Mouse (Mus musculus): Measurements from ENCODE around the gene Bms1.

Gene Bms1

DNA sequence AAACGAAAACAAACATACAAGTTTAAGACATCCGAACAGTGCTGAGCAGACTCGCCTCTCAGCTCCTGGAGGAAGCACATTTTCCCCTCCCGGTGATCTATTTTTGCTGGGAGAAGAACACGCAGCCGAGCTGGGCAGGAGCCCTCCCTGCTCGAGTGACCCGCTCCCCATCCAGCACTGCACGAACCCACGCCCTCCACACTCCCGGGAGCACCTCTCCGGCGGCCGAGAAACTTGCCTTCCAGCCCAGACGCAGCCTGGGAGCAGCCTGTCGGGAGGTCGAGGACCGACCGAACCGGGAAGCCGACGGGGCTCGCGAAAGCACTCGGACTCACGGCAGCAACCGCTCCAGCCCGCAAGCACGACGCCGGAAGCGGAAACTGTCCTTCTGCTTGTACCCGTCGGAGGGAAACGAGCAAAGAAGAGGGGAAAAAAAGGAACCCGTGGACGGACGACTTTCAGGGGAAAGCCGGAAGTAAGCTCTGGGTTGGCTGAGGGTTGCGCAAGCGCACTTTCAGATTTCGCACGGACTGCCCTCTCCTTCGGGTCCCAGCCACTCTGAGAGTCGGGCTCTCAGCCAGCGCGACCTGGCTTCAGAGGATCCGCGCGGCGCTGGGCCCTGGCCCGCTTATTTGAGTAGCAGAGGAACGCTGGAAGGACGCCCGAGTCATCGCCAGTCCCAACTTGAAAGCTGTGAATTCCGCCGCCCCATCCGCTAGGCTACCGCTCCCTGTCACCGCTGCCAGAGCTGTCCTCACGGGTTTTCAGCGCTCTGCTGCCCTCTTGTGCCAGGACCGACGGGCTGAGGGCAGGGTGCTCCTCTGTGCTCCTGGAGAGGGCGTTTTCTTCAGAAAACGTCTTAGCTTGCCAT, at the start of gene Bms1:
Gene Bms1 (minus strand): TSS at position 425 of the 871 bp plus-strand sequence.
- peak; percentile 92 to 94 for DNase-seq (ENCODE audit: low spot score in 2 of 2)

DNA sequence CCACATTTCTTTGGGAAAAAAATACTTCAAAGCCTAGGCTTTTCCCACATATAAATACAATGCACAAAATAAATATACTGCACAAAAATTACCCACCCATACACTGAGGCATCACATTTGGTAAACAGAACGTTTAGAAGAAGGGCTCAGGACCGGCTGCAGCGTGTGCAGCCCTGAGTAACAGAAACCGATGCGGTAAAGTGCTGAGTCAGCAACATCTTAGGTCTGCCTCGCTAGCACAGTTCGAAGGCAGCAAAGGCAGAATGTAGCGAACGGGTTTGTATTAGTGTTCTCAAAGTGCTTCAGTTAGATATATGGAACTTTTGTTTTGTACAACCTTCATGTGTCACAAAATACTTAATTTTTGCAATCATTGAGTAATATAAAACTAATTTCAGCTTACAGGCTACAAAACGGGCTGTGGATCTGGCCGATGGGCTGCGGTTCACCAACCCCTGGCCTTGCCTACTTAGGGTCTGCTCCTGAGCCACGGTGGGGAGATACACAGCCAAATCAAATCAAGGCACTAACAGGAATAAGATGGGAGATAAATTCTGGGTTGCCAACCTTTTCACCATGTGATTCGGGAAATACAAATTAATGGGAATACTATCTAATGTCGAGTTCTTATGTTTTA, 42.9 kb upstream of the Bms1 start:
- DNase-seq (ENCODE audit: low spot score in 2 of 2), result no peak

DNA sequence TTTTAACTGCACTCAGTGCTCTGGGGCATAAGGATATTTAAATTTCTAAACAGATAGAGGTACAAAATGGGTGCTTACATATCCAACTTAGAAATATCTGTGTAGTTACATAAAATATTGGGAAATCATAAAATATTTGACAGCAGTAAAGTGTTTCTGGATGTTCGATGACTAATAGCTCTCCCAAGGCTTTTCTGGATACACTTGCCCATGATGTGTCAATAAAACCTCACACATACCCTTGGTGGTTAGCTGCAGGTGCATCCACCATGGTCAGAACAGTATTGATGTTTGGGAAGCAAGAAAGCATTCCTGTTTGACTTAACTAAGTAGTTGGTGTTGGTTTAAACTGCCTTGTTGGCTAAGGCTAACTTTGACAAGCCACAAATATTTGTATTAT, 38.5 kb upstream of the Bms1 start:
- no peak for DNase-seq (ENCODE audit: low spot score in 2 of 2)

DNA sequence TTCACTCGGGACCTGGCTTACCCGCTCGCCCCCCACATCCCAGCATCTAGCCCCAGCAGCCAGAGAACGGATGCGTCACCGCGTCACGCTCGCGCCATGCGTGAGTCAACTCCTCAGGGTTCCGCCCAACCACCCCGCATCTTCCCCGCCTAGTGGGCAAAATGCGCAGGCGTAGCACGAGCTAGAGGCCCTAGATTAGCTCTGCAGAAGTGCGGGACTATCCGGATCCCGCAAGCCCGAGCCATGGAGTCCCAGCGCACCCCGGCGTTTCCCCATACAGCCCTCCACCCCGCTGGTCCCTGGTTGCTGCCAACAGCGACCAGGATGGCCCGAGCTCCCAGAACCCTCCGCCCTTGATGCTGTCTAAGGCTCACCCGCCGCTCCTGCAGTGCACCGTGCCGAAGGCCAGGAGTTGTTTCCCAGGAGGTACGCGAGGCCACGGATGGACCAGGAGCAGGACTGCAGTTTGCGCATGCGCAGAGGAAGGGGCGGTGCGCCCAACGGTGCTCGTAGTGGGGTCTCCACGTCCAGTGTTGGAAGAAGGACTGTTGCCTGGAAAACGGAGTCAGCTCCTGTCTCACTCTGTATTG, 35.9 kb upstream of the Bms1 start, which contains the start of gene Zfp248:
Gene Zfp248 (minus strand): TSS at position 487 of the 590 bp plus-strand sequence.
- peak; percentile 49 to 78 for DNase-seq (ENCODE audit: low spot score in 2 of 2)

DNA sequence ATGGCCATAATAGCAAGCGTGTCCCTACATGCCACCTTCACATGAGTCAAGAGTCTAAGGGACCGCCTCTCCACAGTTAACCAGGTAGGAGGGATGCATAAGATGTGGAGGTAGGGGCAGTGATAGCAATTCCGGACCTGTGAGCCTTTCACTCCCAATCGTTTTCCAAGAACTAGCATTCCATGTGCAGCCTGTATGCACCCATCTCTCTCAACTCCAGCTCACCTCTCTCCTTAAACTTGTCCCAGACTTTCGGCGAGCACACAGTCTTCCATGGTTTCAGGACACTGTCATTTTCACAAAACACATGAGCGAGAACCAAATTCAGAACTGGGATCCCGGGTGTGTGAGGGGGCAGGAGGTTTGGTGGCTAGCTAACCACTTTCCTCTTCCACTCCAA, 35.2 kb upstream of the Bms1 start:
- DNase-seq (ENCODE audit: low spot score in 2 of 2), result no peak

DNA sequence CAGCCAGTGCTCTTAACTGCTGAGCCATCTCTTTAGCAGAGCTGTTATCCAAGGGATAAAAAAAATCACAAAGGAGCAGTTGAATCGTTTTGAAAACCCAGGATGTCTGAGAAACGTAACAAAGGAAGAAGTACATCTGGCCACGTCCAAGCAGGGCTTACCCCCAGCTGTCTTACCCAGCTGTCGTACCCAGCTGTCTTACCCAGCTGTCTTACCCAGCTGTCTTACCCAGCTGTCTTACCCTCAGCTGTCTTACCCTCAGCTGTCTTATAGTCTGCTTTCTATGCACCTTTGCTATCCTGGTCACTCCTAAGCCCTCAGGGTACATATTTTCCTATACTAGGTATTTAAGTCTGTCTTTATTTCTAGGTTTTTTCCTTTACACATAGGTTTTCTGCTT, 12.2 kb upstream of the Bms1 start:
- DNase-seq (ENCODE audit: low spot score in 2 of 2), result no peak

DNA sequence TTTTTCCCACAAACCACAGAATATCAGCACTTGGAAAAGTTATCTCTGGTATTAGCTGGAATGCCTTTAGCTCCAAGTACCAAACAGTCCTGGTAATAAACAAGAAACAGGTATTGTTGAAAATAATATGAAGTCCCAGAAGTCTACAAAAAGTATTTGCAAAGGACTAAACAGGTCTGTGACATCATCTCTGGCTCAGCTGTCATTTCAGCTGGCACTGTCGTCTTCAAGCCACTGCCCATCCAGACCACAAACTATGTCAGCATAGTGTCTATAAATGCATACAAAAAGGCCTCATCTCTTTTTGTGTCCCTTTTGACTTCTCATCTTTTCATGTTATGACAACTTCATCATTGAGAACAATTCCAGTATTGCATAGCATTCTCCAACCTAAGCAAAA, 7.4 kb upstream of the Bms1 start:
- DNase-seq (ENCODE audit: low spot score in 2 of 2), result no peak

DNA sequence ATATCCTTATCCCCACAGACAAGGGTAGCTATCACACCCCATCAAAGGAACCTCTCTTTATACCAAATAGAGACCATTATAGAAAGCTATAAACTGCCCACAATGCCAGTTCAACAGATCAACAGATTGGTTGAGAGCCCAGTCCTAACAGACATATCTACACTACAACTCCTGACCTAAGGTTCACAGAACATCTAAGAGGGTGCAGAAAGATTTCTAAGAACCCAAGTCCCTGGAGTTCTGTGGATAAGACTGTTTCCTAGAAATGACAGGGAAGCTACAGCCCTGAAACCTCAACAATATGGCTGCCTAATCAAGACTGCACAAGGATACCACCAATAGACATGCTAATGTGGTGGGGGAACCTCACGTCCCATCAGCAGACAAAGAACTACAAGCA, 8.8 kb downstream of the Bms1 start:
- no peak for DNase-seq (ENCODE audit: low spot score in 2 of 2)

DNA sequence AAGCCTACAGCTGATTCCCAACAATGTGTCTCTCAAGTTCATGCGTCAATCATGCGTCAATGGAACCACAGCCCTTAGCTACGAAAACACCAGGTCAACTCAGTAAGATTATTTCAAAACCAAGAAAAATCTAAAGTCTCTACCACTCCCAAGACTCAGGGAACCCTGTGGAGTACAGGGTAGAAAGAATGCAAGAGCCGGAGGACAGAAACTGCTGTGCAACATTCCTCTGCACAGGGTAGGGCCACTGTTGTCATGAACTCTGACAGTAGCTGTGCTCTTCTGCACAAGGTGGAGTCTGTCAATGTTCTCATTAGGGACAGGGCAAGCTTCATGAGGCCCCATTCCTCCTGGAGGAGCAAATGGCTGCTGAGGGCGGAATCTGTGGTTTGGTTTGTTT, 10.8 kb downstream of the Bms1 start:
- DNase-seq (ENCODE audit: low spot score in 2 of 2), result no peak

DNA sequence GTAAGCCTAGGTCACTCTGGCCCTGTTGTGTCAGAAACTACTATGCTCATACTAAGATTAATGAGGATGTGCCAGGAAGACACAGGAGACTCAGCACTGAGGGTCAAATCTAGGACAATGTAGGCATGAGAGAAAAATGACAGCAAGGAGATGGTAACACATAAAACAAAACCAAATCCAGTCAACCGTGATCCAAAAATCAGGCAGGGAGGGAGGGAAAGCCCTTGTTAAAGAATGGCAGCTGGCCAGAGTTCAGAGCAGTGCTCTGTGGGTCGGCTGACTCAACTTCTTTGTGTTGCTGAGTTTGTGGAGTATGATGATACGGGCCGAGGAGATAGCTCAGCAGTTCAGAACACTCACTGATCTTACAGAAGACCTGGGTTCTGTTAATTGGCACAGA, 12.9 kb downstream of the Bms1 start:
- no peak for DNase-seq (ENCODE audit: low spot score in 2 of 2)

DNA sequence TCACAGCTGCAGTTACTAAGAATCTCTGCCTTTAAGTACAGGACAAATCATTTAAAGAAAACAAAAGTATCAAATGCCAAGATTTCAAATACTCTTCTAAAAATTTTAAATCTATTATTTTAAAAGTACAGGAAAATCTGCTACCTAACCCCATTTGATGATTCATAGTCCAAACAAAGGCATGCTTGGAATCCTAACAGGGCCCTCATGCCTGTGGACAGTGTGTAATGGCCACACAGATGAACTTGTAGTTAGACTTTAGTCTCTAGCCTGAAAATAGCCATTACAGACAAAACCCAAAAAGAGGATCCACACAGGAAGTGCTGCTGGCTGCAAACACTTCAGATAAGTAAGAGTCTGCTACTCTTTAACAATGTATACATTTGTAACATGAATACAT, 28.5 kb downstream of the Bms1 start:
- no peak for DNase-seq (ENCODE audit: low spot score in 2 of 2)

DNA sequence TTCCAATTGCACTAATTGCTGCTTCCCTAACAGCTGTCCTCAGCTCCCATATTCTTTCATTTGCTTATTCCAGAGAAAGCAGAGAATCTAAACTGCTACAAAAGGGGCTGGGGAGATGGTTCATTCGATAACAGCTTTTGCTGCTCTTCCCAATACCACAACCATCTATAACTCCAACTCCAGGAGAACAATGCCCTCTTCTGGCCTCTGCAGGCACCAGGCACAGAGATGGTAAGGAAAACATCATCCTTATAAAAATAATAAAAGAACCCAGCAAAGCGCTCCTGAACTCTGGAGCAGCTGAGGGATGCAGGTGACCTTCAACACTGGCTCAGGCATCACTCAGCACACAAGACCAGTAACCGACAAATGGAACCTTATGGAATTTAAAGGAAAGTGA, 33.3 kb downstream of the Bms1 start:
- DNase-seq (ENCODE audit: low spot score in 2 of 2), result no peak

DNA sequence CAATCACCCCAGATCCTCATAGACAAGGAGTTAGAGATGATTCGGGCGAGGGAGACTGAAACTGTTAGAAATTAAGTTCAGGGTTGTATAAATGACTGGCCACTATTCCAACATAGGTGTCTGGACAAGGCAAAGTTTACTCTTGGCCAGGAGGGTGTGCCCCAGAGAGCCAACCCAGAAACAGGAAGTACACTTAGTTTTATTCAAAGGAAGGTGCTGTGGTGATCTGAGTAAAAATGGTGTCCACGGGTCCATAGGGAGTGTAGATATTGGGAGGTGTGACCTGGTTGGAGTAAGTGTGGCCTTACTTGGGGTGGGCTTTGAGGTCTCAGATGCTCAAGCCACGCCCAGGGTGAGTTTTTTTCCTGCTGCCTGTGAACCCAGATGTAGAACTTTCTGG, 38.0 kb downstream of the Bms1 start:
- no peak for DNase-seq (ENCODE audit: low spot score in 2 of 2)

DNA sequence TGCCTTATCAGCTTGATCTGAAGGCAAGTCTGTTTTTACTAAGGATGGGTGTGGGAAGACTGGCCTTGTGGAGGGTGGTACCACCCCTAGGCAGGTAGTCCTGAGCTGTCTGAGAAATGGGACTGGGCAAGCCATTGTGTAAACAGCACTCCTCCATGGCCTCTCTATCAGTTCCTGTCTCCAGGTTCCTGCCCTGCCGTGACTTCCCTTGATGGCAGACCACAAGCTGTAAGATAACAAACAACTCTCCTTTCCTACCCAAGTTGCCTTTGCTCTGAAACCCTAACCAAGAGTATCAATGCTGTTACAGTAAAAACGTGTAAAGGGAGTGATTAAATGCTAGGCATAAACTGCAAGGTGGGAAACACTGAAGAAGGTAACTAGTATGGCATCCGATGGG, 38.6 kb downstream of the Bms1 start:
- no peak for DNase-seq (ENCODE audit: low spot score in 2 of 2)

DNA sequence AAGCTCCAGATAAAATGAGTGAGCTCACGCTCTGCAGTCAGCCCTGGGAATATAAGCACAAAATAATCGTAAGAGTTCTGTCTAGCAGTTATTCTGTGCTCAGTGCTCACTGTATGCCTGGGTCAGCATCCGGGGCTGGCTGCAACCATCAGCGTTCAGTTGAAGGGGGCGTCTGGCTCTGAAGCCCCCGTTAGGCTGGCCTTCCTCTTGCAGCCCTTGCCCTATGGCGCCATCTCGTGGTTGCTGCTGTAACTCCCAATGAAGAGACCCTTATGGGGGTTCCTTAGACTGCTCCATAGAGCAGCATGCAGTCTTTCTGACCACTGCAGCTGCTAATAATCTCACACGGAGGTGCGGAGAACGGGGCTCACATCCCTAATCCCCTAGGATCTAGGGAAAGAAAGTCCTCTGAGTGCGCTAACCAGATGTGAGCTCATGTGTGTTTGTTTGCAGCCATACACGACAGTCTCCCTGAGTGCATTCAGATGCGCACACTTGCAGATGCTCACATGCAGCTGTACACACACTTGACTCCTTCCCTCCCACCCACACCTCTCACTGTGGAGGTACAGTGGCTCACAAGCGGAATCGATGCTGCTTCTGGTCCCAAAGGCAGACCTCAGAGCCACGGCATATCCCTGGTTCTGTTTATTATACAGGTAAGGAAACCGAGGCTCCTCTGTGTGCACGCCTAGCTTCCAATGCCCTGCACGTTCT, 39.7 kb downstream of the Bms1 start:
- peak; percentile 32 to 75 for DNase-seq (ENCODE audit: low spot score in 2 of 2)

DNA sequence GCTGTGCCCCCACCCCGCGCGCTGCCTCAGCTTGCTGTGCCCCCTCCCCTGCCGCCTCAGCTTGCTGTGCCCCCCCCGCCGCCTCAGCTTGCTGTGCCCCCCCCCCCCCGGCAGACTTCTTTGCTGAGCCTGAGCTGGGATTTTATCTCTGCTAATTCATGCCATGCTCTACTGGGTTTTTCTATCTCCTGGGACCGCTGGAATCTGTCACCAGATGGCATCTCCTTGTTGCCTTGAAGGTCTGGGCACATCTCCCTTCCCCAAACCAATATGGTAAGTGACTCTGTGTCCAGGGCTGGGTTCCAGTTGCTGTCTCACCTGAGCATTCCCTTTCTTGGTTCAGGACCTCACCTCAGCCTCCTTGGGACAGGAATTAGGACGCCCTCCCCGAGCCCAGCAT, 41.7 kb downstream of the Bms1 start:
- DNase-seq (ENCODE audit: low spot score in 2 of 2), result no peak

DNA sequence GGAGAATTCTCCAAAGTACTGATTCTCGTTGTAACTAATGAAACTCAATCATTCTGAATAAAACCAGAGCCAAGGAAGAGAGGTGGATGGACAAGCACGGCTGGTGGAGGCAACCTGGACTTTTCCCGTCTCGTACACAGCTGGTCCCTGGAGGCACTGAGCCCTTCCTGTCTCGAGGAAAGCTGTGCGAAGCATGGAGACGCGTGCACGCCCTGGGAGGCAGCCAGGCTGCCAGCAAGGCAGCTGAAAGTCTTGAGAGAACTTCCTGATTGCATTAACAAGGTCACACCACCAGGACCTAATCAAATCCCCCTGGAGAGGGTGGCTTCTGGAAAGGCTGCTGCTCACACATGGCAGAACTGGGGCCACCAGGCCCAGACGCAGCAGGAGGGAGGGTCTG, 43.3 kb downstream of the Bms1 start:
- no peak for DNase-seq (ENCODE audit: low spot score in 2 of 2)

DNA sequence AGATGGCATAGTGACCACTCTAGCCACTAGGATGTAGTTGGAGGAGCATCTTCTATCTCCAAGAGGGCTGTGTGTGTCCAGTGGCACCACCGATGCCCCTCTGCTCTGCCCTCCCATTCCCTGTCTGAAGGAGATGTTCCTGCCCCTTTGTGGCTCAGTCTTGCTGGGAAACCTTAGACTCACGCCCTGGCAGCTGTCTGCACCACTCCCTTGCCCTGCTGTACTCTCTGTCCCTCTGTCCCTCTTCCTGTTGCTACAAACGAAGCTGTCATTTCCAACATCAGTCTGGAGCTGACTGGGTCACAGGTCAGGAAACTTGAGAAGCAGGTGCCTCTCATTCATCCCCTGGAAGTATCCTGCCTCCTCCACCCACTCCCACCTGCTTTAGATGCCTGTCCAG, 43.8 kb downstream of the Bms1 start:
- no peak for DNase-seq (ENCODE audit: low spot score in 2 of 2)

DNA sequence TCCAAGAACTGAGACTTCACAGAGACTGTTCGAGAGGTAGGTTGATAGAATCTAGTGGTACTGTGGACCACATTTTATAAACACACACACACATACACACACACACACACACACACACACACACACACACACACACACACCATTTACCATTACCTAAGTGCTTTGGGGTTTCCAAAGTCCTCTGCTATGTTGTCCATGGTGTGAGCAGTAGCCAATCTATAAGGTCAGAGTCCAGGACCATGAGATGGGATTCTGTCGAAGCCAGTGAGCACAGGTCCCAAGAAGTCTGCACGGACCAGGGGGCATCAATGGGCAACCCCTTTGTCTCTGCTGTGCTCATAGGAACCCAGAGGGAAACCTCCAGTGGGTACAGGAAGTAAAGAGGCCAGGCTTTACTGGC, 44.2 kb downstream of the Bms1 start:
- no peak for DNase-seq (ENCODE audit: low spot score in 2 of 2)

DNA sequence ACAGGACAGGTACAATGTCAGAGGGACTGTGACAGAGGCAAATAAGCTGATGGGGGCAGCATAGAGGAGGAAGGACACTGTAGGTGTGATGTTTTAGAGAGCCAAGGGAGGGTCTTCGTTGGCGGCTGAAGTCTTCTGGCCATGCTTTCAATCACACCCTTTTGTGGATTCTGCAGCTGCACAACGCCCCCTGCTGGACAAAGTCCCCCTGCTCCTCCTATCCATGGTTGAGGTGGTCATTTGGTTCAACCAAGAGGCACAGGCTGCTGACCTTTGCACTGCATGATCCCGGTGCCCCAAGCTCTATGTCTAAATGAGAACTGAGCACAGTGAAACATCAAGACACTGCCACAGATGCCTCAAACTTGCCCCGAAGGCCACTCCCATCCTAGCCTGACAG, 46.0 kb downstream of the Bms1 start:
- DNase-seq (ENCODE audit: low spot score in 2 of 2), result peak; percentile 11 to 50

DNA sequence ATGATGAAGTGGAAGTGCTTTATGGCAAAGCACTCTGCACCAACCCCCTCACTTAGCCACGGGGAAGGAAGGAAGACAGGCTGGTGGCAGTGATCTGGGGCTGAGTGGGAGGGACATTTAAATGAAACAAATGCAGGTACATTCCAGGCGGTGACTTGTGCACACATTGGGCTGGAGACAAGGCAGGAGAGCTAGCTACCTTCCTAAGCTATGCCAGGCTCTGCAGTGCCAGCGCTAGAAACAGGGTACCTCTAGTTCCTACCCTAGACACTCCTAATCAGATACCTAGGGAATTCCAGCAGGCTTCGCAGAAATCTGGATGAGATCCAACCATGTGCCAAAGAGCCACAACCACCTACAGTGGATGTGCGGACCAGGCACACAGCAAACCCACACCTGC, 46.5 kb downstream of the Bms1 start:
- no peak for DNase-seq (ENCODE audit: low spot score in 2 of 2)

DNA sequence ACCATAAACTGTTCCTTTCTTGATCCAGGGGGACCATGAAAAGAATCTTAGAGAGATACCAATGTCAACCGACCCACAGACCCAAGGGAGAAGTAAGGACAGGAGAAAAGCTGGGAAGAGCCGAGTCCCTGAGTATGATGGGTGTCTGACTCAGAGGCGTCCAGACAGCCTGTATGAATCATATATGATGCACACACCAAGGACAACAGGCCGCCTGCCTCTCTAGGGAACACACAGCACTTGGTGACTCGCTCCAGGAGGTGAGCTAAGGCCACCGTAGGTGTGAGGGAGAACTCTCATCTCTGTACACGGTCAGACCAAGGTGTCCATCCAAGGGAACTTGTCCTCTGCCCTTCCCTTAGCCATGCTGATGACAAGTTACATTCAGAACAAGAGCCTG, 51.8 kb downstream of the Bms1 start:
- no peak for DNase-seq (ENCODE audit: low spot score in 2 of 2)

Measured in spleen, postnatal 10 days (tissue).